Mouse (Mus musculus) megakaryocyte, embryonic 14.5 days (primary cell): ENCODE measurements around the gene Gpld1.

Source experiments
- FLI1 ChIP-seq: IDR thresholded peaks from 2 replicates; pipeline ENCODE4 v1.6.1; 2012; ENCODE audit warnings: low read length, inconsistent platforms, mixed read lengths
- GATA1 ChIP-seq: IDR thresholded peaks from 3 replicates; pipeline ENCODE4 v1.6.1; 2012; ENCODE audit warnings: mixed read lengths, low read length, inconsistent platforms, borderline replicate concordance

- TF ChIP-seq GATA1, result no peak
- TF ChIP-seq FLI1, result no peak
Observed at GRCm38 (mm10) chr13:24962119-24962518, 19.2 kb downstream of the Gpld1 start.
